ENCODE assay signal across 8 mouse cellular contexts in genomic region chr2:132240457-132240856, GRCm38 (mm10). TPM values are rescaled to one million over a fixed set of nuclear protein-coding genes. Genes with fewer than 3 reads are reported as not detected.
DNase-seq lines count a peak whose midpoint lies in the region; ATAC-seq and TF ChIP-seq lines count a peak whose summit lies in the region.
"Not testable (repeated sequence)": the region's sequence is repeated elsewhere in the genome, so short reads cannot be mapped to it uniquely, and the experiment has no call there.

No protein-coding gene starts in this region.

- 16% methylated on average over 5 of the region's 10 CpGs for WGBS in embryonic facial prominence, embryonic 14.5 days
- 23% methylated on average over 10 of the region's 10 CpGs for WGBS in heart, adult 2 months
- 20% methylated on average over 6 of the region's 10 CpGs for WGBS in liver, embryonic 11.5 days
- 18% methylated on average over 6 of the region's 10 CpGs for WGBS in midbrain, postnatal 0 days

- TF ChIP-seq CTCF in ES-Bruce4 (IDR thresholded peaks at IDR 0.05; ENCODE audit: low read depth, low read length) = peak; percentile 21
- peak; percentile 45; the same call in 1 of the 2 replicates for TF ChIP-seq CTCF in bone marrow macrophage, adult 2 months (IDR thresholded peaks at IDR 0.05; ENCODE audit: low read depth, low read length)
- TF ChIP-seq CTCF in heart, adult 2 months (IDR thresholded peaks at IDR 0.05) = peak; percentile 71
- peak; percentile 76 for TF ChIP-seq CTCF in midbrain, postnatal 0 days (IDR thresholded peaks at IDR 0.05)

- intact Hi-C loops in heart, adult 2 months (cut with DNase I) = loop anchor here (2.0 to 10.0 kb wide), 4 partner anchors 98 to 574 kb away; partner anchors contain the start of genes Mcm8 and Trmt6

- not testable (repeated sequence) for TF ChIP-seq EP300 in ES-Bruce4 (IDR thresholded peaks at IDR 0.05; ENCODE audit: insufficient read depth, low read depth, low read length); heart, adult 2 months (IDR thresholded peaks at IDR 0.05; ENCODE audit: insufficient read depth, low read depth, low read length)

- not testable (repeated sequence) for ATAC-seq in embryonic facial prominence, embryonic 14.5 days (ENCODE audit: low read depth); midbrain, postnatal 0 days (ENCODE audit: low FRiP score)
- ATAC-seq in liver, embryonic 11.5 days (replicated peaks; ENCODE audit: low FRiP score) = peak; percentile 27; the same call in 1 of the 2 replicates

- H3K9ac ChIP-seq in ES-Bruce4 (ENCODE audit: low read depth, poor library complexity, severe bottlenecking); embryonic facial prominence, embryonic 14.5 days (ENCODE audit: low read depth, low read length); heart, adult 2 months (ENCODE audit: low read depth, low read length); liver, embryonic 11.5 days (ENCODE audit: low read depth, low read length); midbrain, postnatal 0 days (replicated peaks; ENCODE audit: low read length, poor library complexity, severe bottlenecking): not testable (repeated sequence)

- DNase-seq in embryonic facial prominence, embryonic 14.5 days (ENCODE audit: low spot score) = peak; percentile 54
- DNase-seq in heart, adult 2 months = peak; percentile 36 to 66
- peak; percentile 58 to 78 for DNase-seq in kidney, postnatal 25 days
- DNase-seq in liver, embryonic 11.5 days (ENCODE audit: low spot score) = not testable (repeated sequence)
- DNase-seq in midbrain, postnatal 0 days (ENCODE audit: low spot score) = peak; percentile 65
- peak; percentile 49 for DNase-seq in splenic B cell, adult 2 months (ENCODE audit: low read depth, low spot score)

- not testable (repeated sequence) for H3K4me2 ChIP-seq in embryonic facial prominence, embryonic 14.5 days (ENCODE audit: low read depth, low read length); liver, embryonic 11.5 days; midbrain, postnatal 0 days (ENCODE audit: low read depth, low read length, poor library complexity, severe bottlenecking)

- H3K4me1 ChIP-seq in ES-Bruce4 (ENCODE audit: control insufficient read depth, insufficient read depth, low read length); bone marrow macrophage, adult 2 months (ENCODE audit: control insufficient read depth, insufficient read depth, low read length); embryonic facial prominence, embryonic 14.5 days (ENCODE audit: control insufficient read depth, insufficient read depth, low read length); heart, adult 2 months (ENCODE audit: control insufficient read depth, insufficient read depth, low read length); liver, embryonic 11.5 days (replicated peaks; ENCODE audit: control insufficient read depth, insufficient read depth, low read length); midbrain, postnatal 0 days (ENCODE audit: insufficient read depth, low read length): not testable (repeated sequence)

- TF ChIP-seq POLR2A in ES-Bruce4 (IDR thresholded peaks at IDR 0.05; ENCODE audit: insufficient read depth, low read length); bone marrow macrophage, adult 2 months (IDR thresholded peaks at IDR 0.05; ENCODE audit: borderline replicate concordance, low read depth, low read length); heart, adult 2 months (IDR thresholded peaks at IDR 0.05; ENCODE audit: insufficient read depth, low read depth, low read length): not testable (repeated sequence)

- H3K4me3 ChIP-seq in ES-Bruce4 (ENCODE audit: low read depth, low read length); bone marrow macrophage, adult 2 months (ENCODE audit: insufficient read depth, low read length); embryonic facial prominence, embryonic 14.5 days (ENCODE audit: low read depth, low read length); heart, adult 2 months; liver, embryonic 11.5 days (ENCODE audit: low read depth, low read length); midbrain, postnatal 0 days (ENCODE audit: low read depth, low read length): not testable (repeated sequence)

- H3K9me3 ChIP-seq in ES-Bruce4 (replicated peaks; ENCODE audit: control insufficient read depth, insufficient read depth, low read length, poor library complexity, severe bottlenecking); embryonic facial prominence, embryonic 14.5 days (ENCODE audit: control insufficient read depth, low read length); liver, embryonic 11.5 days (ENCODE audit: control insufficient read depth, low read length); midbrain, postnatal 0 days (ENCODE audit: low read length): not testable (repeated sequence)

- not testable (repeated sequence) for H3K79me2 ChIP-seq in heart, adult 2 months (replicated peaks; ENCODE audit: control insufficient read depth, insufficient read depth, low read length)

- not testable (repeated sequence) for H3K27me3 ChIP-seq in ES-Bruce4 (ENCODE audit: control insufficient read depth, insufficient read depth, low read length, poor library complexity, severe bottlenecking); embryonic facial prominence, embryonic 14.5 days (replicated peaks; ENCODE audit: control insufficient read depth, insufficient read depth, low read length); heart, adult 2 months (ENCODE audit: control insufficient read depth, insufficient read depth, low read length); liver, embryonic 11.5 days (replicated peaks; ENCODE audit: control insufficient read depth, insufficient read depth, low read length); midbrain, postnatal 0 days (ENCODE audit: insufficient read depth, low read length); splenic B cell, adult 2 months (ENCODE audit: control insufficient read depth, insufficient read depth, low read length, poor library complexity, severe bottlenecking)

- not testable (repeated sequence) for H3K36me3 ChIP-seq in ES-Bruce4 (ENCODE audit: control insufficient read depth, insufficient read depth, low read length, poor library complexity, severe bottlenecking); heart, adult 2 months (ENCODE audit: control insufficient read depth, insufficient read depth, low read length); liver, embryonic 11.5 days (ENCODE audit: control insufficient read depth, insufficient read depth, low read length); midbrain, postnatal 0 days (ENCODE audit: insufficient read depth, low read length); splenic B cell, adult 2 months (ENCODE audit: control insufficient read depth, insufficient read depth, low read length, poor library complexity, severe bottlenecking)
- H3K36me3 ChIP-seq in embryonic facial prominence, embryonic 14.5 days (ENCODE audit: control insufficient read depth, insufficient read depth, low read length) = peaks cover 34% of the 10 kb centered on the region

- H3K27ac ChIP-seq in ES-Bruce4 (ENCODE audit: insufficient read depth, low read length); bone marrow macrophage, adult 2 months (ENCODE audit: insufficient read depth, low read depth, low read length); embryonic facial prominence, embryonic 14.5 days (replicated peaks; ENCODE audit: low read depth, low read length); heart, adult 2 months; liver, embryonic 11.5 days (ENCODE audit: low read depth, low read length); midbrain, postnatal 0 days (ENCODE audit: low read depth, low read length): not testable (repeated sequence)

RNA-seq across cellular contexts. Expression of gene Tmem230, which starts 7.2 kb away (rescaled TPM):
- polyA plus RNA-seq in ES-Bruce4 (2011; ENCODE audit: insufficient read depth, insufficient read length, low read depth, missing spikeins) = 46.0 and 47.7 TPM in 2 replicates
- polyA plus RNA-seq in bone marrow macrophage, adult 2 months (2012; ENCODE audit: insufficient read depth, insufficient read length, missing spikeins) = 46.9 and 50.0 TPM in 2 replicates
- 50.9 and 53.7 TPM in 2 replicates for polyA plus RNA-seq in embryonic facial prominence, embryonic 14.5 days (2014; fragmentation: Nextera tagmentation; extraction: Ambion mirVana)
- total RNA-seq in heart, adult 2 months (2021) = 10 to 100 TPM; 23.1 to 23.3 TPM
- 28.0 and 43.2 TPM in 2 replicates for polyA plus RNA-seq in heart, adult 2 months (2012; rRNA removed)
- polyA plus RNA-seq in liver, embryonic 11.5 days (2014; fragmentation: Nextera tagmentation; extraction: Ambion mirVana) = 37.9 and 38.2 TPM in 2 replicates
- 42.0 and 59.5 TPM in 2 replicates for total RNA-seq in midbrain, postnatal 0 days (2014; rRNA removed)
- 38.3 and 40.1 TPM in 2 replicates for polyA plus RNA-seq in midbrain, postnatal 0 days (2015; fragmentation: Nextera tagmentation; extraction: Ambion mirVana)

RNA-seq across cellular contexts. Expression of gene Pcna, which starts 12.7 kb away (rescaled TPM):
- 355 and 368 TPM in 2 replicates for polyA plus RNA-seq in ES-Bruce4 (2011; ENCODE audit: insufficient read depth, insufficient read length, low read depth, missing spikeins)
- polyA plus RNA-seq in bone marrow macrophage, adult 2 months (2012; ENCODE audit: insufficient read depth, insufficient read length, missing spikeins) = 318 and 323 TPM in 2 replicates
- polyA plus RNA-seq in embryonic facial prominence, embryonic 14.5 days (2014; fragmentation: Nextera tagmentation; extraction: Ambion mirVana) = 222 and 238 TPM in 2 replicates
- 10 to 100 TPM; 36.5 to 39.9 TPM for total RNA-seq in heart, adult 2 months (2021)
- 25.9 and 35.8 TPM in 2 replicates for polyA plus RNA-seq in heart, adult 2 months (2012; rRNA removed)
- 415 and 419 TPM in 2 replicates for polyA plus RNA-seq in liver, embryonic 11.5 days (2014; fragmentation: Nextera tagmentation; extraction: Ambion mirVana)
- total RNA-seq in midbrain, postnatal 0 days (2014; rRNA removed) = 111 and 118 TPM in 2 replicates
- polyA plus RNA-seq in midbrain, postnatal 0 days (2015; fragmentation: Nextera tagmentation; extraction: Ambion mirVana) = 90.8 and 91.0 TPM in 2 replicates

RNA-seq across cellular contexts. Expression of gene Cds2, which starts 22.5 kb away (rescaled TPM):
- 74.3 and 83.4 TPM in 2 replicates for polyA plus RNA-seq in ES-Bruce4 (2011; ENCODE audit: insufficient read depth, insufficient read length, low read depth, missing spikeins)
- 45.9 and 57.8 TPM in 2 replicates for polyA plus RNA-seq in bone marrow macrophage, adult 2 months (2012; ENCODE audit: insufficient read depth, insufficient read length, missing spikeins)
- 19.1 and 22.5 TPM in 2 replicates for polyA plus RNA-seq in embryonic facial prominence, embryonic 14.5 days (2014; fragmentation: Nextera tagmentation; extraction: Ambion mirVana)
- total RNA-seq in heart, adult 2 months (2021) = 10 to 100 TPM; 75.4 to 90.4 TPM
- 48.0 and 85.1 TPM in 2 replicates for polyA plus RNA-seq in heart, adult 2 months (2012; rRNA removed)
- polyA plus RNA-seq in liver, embryonic 11.5 days (2014; fragmentation: Nextera tagmentation; extraction: Ambion mirVana) = 12.9 and 19.0 TPM in 2 replicates
- 135 and 142 TPM in 2 replicates for total RNA-seq in midbrain, postnatal 0 days (2014; rRNA removed)
- polyA plus RNA-seq in midbrain, postnatal 0 days (2015; fragmentation: Nextera tagmentation; extraction: Ambion mirVana) = 32.6 and 33.3 TPM in 2 replicates

Comparison
In these comparisons a context has a peak if more than half of its experiments do, and no peak if none do; other contexts are left out.
1. CTCF ChIP-seq: peak in every context shown above with its lines; median percentile 76 in midbrain, postnatal 0 days; 71 in heart, adult 2 months; 45 in bone marrow macrophage, adult 2 months; 21 in ES-Bruce4.